Mouse (Mus musculus) forebrain, embryonic 10.5 days (tissue): ENCODE measurements around the gene Diras2. TPM values are rescaled to one million over a fixed set of nuclear protein-coding genes. Genes with fewer than 3 reads are reported as not detected.
"Not testable (repeated sequence)": the region's sequence is repeated elsewhere in the genome, so short reads cannot be mapped to it uniquely, and the experiment has no call there.

Experiments used
- DNase-seq: peaks from one replicate; pipeline ENCODE4 v3.0.0-alpha.2; 2017; ENCODE audit warnings: low spot score; ENCODE audit errors: extremely low spot score
- H3K27ac ChIP-seq: fragments of 300-500 bp; sonication (generic); 2 replicates; pipeline ENCODE4 v1.5.1; 2016; ENCODE audit warnings: mild to moderate bottlenecking
- H3K27me3 ChIP-seq: fragments of 300-500 bp; sonication (generic); 2 replicates; pipeline ENCODE4 v1.6.1; 2016; ENCODE audit warnings: mild to moderate bottlenecking; ENCODE audit not compliant: poor library complexity, severe bottlenecking
- H3K36me3 ChIP-seq: fragments of 300-500 bp; sonication (generic); replicated peaks from 2 replicates; pipeline ENCODE4 v1.6.1; 2016; ENCODE audit warnings: mild to moderate bottlenecking, moderate library complexity
- H3K4me1 ChIP-seq: fragments of 300-500 bp; sonication (generic); 2 replicates; pipeline ENCODE4 v1.6.1; 2016
- H3K4me3 ChIP-seq: fragments of 300-500 bp; sonication (generic); 2 replicates; pipeline ENCODE4 v1.5.1; 2016; ENCODE audit warnings: mild to moderate bottlenecking, moderate library complexity
- H3K9me3 ChIP-seq: fragments of 300-500 bp; sonication (generic); 2 replicates; pipeline ENCODE4 v1.6.1; 2016; ENCODE audit warnings: mild to moderate bottlenecking, moderate library complexity
- WGBS: fragments of 180-500 bp; shearing (Covaris S2); methylation state at CpG from one replicate; pipeline ENCODE4 v1.1.7; 2016; 5-methylcytosine and 5-hydroxymethylcytosine counted together
- polyA plus RNA-seq: library from polyadenylated mRNA; unstranded; fragments of >200 nt; fragmentation: Nextera tagmentation; extraction: Ambion mirVana; gene quantifications from 2 replicates; pipeline ENCODE4 v1.2.1, GENCODE M21; 2016

Diras2 gene
- polyA plus RNA-seq, 1 experiment from 2014 or later = 0.05 TPM

- Histone ChIP-seq H3K27me3 (peaks cover 39% of the 10 kb centered on the region), H3K27ac (no peak overlapping the region), H3K4me1 (peaks cover 14% of the 10 kb centered on the region), H3K4me3 (no peak overlapping the region), H3K36me3 (no peaks in the 10 kb centered on the region), H3K9me3 (no peaks in the 10 kb centered on the region)
- no peak for DNase-seq
- 82% methylated on average over 6 of the region's 6 CpGs for WGBS
Measured at GRCm38 (mm10) chr13:52526249-52527035, 4.6 kb downstream of the Diras2 start.

GRCm38 (mm10) chr13:52524313-52524712 is 6.8 kb downstream of the Diras2 start:
- H3K9me3 ChIP-seq = no peaks in the 10 kb centered on the region
- no peak for DNase-seq
- peaks cover 11% of the 10 kb centered on the region for H3K4me1 ChIP-seq
- 92% methylated on average over 11 of the region's 11 CpGs for WGBS
- H3K27ac ChIP-seq = no peak overlapping the region
- no peak overlapping the region for H3K4me3 ChIP-seq
- peaks cover 18% of the 10 kb centered on the region for H3K27me3 ChIP-seq
- no peaks in the 10 kb centered on the region for H3K36me3 ChIP-seq

GRCm38 (mm10) chr13:52521176-52521575 is 9.9 kb downstream of the Diras2 start:
- Histone ChIP-seq H3K27me3 (no peaks in the 10 kb centered on the region), H3K4me3 (no peak overlapping the region), H3K4me1 (peaks cover 11% of the 10 kb centered on the region), H3K9me3 (no peaks in the 10 kb centered on the region), H3K36me3 (no peaks in the 10 kb centered on the region), H3K27ac (no peak overlapping the region)
- no peak for DNase-seq
- 77% methylated on average over 6 of the region's 6 CpGs for WGBS

- no peaks in the 10 kb centered on the region for H3K9me3 ChIP-seq
- H3K36me3 ChIP-seq = no peaks in the 10 kb centered on the region
- H3K27me3 ChIP-seq = no peaks in the 10 kb centered on the region
- peaks cover 11% of the 10 kb centered on the region for H3K4me1 ChIP-seq
- no peak overlapping the region for H3K27ac ChIP-seq
- WGBS = 89% methylated on average over 5 of the region's 5 CpGs
- no peak overlapping the region for H3K4me3 ChIP-seq
- no peak for DNase-seq
Measured at GRCm38 (mm10) chr13:52519425-52519824, 11.7 kb downstream of the Diras2 start.

- Histone ChIP-seq H3K27me3 (no peaks in the 10 kb centered on the region), H3K36me3 (no peaks in the 10 kb centered on the region), H3K27ac (no peak overlapping the region), H3K4me1 (peaks cover 11% of the 10 kb centered on the region), H3K4me3 (no peak overlapping the region), H3K9me3 (no peaks in the 10 kb centered on the region)
- no peak for DNase-seq
- WGBS = 81% methylated on average over 4 of the region's 4 CpGs
Measured at GRCm38 (mm10) chr13:52518377-52518776, 12.7 kb downstream of the Diras2 start.

DNA sequence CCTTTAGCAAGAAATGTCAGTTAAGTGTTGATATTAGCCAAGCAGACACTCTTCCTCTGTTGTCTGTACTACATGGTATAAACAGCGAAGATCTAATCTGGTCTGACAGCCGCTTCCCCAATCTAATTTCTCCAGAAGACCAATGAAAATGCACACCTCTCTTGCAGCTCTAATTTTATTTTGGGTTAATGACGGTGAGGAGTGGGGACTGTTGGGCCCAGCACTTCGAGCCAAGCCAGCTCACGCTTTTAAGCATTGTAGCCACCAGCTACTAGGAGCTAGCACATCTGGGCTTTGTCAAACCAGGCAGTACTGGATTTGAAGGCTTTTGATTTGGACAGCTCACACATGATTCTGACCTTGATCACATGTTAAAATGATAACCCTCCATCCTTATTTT is 14.1 kb downstream of the Diras2 start:
- Histone ChIP-seq H3K27me3 (no peaks in the 10 kb centered on the region), H3K36me3 (no peaks in the 10 kb centered on the region), H3K4me1 (peaks cover 11% of the 10 kb centered on the region), H3K4me3 (no peak overlapping the region), H3K27ac (no peak overlapping the region), H3K9me3 (no peaks in the 10 kb centered on the region)
- no peak for DNase-seq
- WGBS = 88% methylated on average over 5 of the region's 5 CpGs

DNA sequence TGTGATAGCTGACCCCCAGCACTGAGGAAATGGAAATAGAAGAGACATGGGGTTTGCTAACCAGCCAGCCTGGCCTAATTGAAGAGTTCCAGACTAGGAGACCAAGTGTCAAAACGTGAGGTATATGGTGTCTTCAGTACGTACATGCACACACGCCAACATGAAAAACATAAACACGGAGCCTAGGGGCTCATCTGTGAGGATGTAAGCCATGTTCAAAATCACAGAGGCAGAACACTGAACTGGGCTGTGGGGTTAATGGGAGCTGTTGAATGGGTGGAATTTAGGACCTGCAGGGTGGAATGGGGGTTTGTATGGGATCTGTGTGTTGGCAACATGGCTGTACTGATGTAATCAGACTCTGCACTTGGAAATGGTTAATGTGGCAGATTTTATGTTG is 14.5 kb downstream of the Diras2 start:
- Histone ChIP-seq H3K27me3 (no peaks in the 10 kb centered on the region), H3K9me3 (no peaks in the 10 kb centered on the region), H3K4me1 (peaks cover 9% of the 10 kb centered on the region), H3K27ac (no peak overlapping the region), H3K4me3 (no peak overlapping the region), H3K36me3 (no peaks in the 10 kb centered on the region)
- DNase-seq = no peak
- WGBS = 87% methylated on average over 4 of the region's 4 CpGs

- H3K4me3 ChIP-seq = no peak overlapping the region
- H3K4me1 ChIP-seq = peaks cover 4% of the 10 kb centered on the region
- no peak overlapping the region for H3K27ac ChIP-seq
- no peaks in the 10 kb centered on the region for H3K27me3 ChIP-seq
- WGBS = 86% methylated on average over 3 of the region's 3 CpGs
- DNase-seq = no peak
- no peaks in the 10 kb centered on the region for H3K36me3 ChIP-seq
- no peaks in the 10 kb centered on the region for H3K9me3 ChIP-seq
Measured at GRCm38 (mm10) chr13:52516051-52516450, 15.0 kb downstream of the Diras2 start.

DNA sequence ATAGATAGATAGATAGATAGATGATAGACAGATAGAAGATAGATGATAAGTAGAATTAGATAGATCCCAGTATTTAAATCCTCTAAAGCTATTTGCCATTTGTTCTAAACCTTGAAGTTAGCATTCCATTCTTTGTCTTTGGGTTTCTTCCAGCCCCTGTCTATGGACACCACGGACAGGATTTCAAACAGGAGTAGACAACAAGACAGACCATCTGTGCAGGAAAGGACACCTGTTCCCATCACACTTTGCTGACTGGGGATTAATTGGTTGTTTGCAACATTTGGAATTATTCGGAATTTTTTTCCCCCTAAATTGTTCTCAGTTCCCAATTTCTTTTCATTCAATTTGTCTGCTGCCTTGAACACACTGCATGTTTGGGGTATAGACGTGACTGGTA is 17.5 kb downstream of the Diras2 start:
- no peak overlapping the region for H3K27ac ChIP-seq
- DNase-seq = no peak
- H3K27me3 ChIP-seq = no peaks in the 10 kb centered on the region
- no peaks in the 10 kb centered on the region for H3K4me1 ChIP-seq
- H3K4me3 ChIP-seq = no peak overlapping the region
- 82% methylated on average over 3 of the region's 3 CpGs for WGBS
- H3K9me3 ChIP-seq = no peaks in the 10 kb centered on the region
- no peaks in the 10 kb centered on the region for H3K36me3 ChIP-seq

DNA sequence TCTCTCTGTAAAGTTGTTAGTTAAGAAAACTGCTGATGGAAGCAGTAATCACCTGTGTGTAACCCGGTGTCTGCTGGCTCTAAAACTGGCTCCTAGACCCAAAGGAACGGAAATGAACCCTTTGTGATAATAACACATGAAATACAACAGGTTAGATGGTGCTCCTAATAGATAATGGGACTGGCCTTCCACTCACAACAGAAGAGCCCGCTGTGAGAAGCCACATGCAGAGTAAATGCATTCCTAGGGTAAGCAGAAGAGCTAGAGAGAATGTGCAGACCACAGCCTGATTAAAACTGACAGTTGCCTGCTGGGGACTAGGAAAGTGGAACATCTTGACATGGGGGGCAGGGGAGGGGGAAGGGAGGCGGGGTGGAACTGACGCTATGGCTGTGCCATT is 18.7 kb downstream of the Diras2 start:
- WGBS = 65% methylated on average over 5 of the region's 5 CpGs

GRCm38 (mm10) chr13:52510172-52510880 is 20.8 kb downstream of the Diras2 start:
- DNase-seq = no peak
- Histone ChIP-seq H3K36me3 (no peaks in the 10 kb centered on the region), H3K9me3 (no peaks in the 10 kb centered on the region), H3K27ac (no peak overlapping the region), H3K4me1 (no peaks in the 10 kb centered on the region), H3K4me3 (no peak overlapping the region), H3K27me3 (no peaks in the 10 kb centered on the region)
- WGBS = 94% methylated on average over 4 of the region's 4 CpGs

More for the DNA sequence above, 18.7 kb downstream of the Diras2 start:
- DNase-seq = no peak
- Histone ChIP-seq H3K36me3 (no peaks in the 10 kb centered on the region), H3K9me3 (no peaks in the 10 kb centered on the region), H3K4me1 (no peaks in the 10 kb centered on the region), H3K27me3 (no peaks in the 10 kb centered on the region), H3K4me3 (no peak overlapping the region), H3K27ac (no peak overlapping the region)

DNA sequence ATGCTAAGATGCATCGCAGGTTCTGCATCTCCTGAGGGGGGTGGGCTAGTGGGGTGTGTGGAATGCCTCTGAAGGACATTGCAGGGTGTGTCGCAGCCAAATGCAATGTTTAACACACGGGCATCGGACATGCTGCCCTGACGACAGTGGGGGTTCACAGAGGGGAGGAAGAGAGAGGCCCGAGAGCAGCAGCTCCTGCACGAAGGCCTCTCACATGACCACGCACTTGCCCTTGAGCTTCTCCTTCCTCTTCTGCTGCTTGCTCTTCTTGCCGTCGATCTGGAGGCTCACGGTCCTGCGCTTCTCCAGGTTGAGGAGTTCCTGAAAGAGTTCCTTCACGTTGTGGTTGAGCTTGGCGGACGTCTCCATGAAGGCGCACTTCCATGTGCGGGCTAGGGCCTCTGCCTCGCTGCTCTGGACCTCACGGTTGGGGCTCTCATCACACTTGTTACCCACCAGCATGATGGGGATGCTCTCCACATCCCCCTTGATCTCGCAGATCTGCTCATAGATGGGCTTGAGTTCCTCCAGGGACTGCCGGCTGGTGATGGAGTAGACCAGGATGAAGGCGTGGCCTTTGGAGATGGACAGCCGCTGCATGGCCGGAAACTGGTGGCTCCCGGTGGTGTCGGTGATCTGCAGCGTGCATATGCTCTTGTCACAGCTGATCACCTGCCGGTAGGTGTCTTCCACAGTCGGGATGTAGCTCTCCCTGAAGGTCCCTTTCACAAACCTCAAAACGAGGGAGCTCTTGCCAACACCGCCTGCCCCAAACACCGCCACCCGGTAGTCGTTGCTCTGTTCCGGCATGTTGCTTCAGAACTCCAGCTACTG is 23.4 kb downstream of the Diras2 start:
- 94% methylated on average over 35 of the region's 35 CpGs for WGBS
- no peak overlapping the region for H3K27ac ChIP-seq

GRCm38 (mm10) chr13:52506822-52507221 is 24.3 kb downstream of the Diras2 start:
- H3K27ac ChIP-seq, H3K9me3 ChIP-seq, H3K4me3 ChIP-seq, H3K27me3 ChIP-seq, H3K4me1 ChIP-seq, DNase-seq, H3K36me3 ChIP-seq: not testable (repeated sequence)
- 91% methylated on average over 3 of the region's 3 CpGs for WGBS

More for the DNA sequence above, 23.4 kb downstream of the Diras2 start:
- Histone ChIP-seq H3K27me3 (no peaks in the 10 kb centered on the region), H3K36me3 (no peaks in the 10 kb centered on the region), H3K4me3 (no peak overlapping the region), H3K9me3 (no peaks in the 10 kb centered on the region), H3K4me1 (no peaks in the 10 kb centered on the region)
- DNase-seq = no peak
